Mouse (Mus musculus) stomach, embryonic 16.5 days (tissue): ENCODE data around the gene H2afb2. TPM values are rescaled to one million over a fixed set of nuclear protein-coding genes. Genes with fewer than 3 reads are reported as not detected.

Source experiments
- ATAC-seq: fragments of 200-750 bp; cut with Nextera tagmentation; 2 replicates; pipeline ENCODE4 v1.8.0; 2017; ENCODE audit warnings: moderate number of reproducible peaks, moderate TSS enrichment; ENCODE audit not compliant: insufficient read depth, low FRiP score
- H3K27ac ChIP-seq: fragments of 300-500 bp; sonication (generic); 2 replicates; pipeline ENCODE4 v1.5.1; 2014; ENCODE audit warnings: low read length
- H3K27me3 ChIP-seq: fragments of 300-500 bp; sonication (generic); 2 replicates; pipeline ENCODE4 v1.6.1; 2014; ENCODE audit warnings: low read length, control low read depth, mixed read lengths; ENCODE audit not compliant: control insufficient read depth, insufficient read depth
- H3K36me3 ChIP-seq: fragments of 300-500 bp; sonication (generic); 2 replicates; pipeline ENCODE4 v1.6.1; 2014; ENCODE audit warnings: low read length; ENCODE audit not compliant: control insufficient read depth, insufficient read depth
- H3K4me1 ChIP-seq: fragments of 300-500 bp; sonication (generic); 2 replicates; pipeline ENCODE4 v1.6.1; 2014; ENCODE audit warnings: low read length, control low read depth, mixed read lengths; ENCODE audit not compliant: control insufficient read depth, insufficient read depth
- H3K4me2 ChIP-seq: fragments of 300-500 bp; sonication (generic); 2 replicates; pipeline ENCODE4 v1.6.1; 2014; ENCODE audit warnings: low read depth, low read length, mixed read lengths
- H3K4me3 ChIP-seq: fragments of 300-500 bp; sonication (generic); replicated peaks from 2 replicates; pipeline ENCODE4 v1.5.1; 2014; ENCODE audit warnings: mild to moderate bottlenecking, low read length
- H3K9ac ChIP-seq: fragments of 300-500 bp; sonication (generic); 2 replicates; pipeline ENCODE4 v1.6.1; 2014; ENCODE audit warnings: low read length
- H3K9me3 ChIP-seq: fragments of 300-500 bp; sonication (generic); replicated peaks from 2 replicates; pipeline ENCODE4 v1.6.1; 2016; ENCODE audit warnings: low read length, control low read depth; ENCODE audit not compliant: control insufficient read depth
- WGBS: fragments of 180-500 bp; shearing (Covaris S2); extraction: QIAGEN DNeasy Blood & Tissue Kit; methylation state at CpG from one replicate; pipeline ENCODE4 v1.1.7; 2014; 5-methylcytosine and 5-hydroxymethylcytosine counted together
- polyA plus RNA-seq: library from polyadenylated mRNA; unstranded; fragments of >200 nt; fragmentation: Nextera tagmentation; extraction: Ambion mirVana; gene quantifications from 2 replicates; pipeline ENCODE4 v1.2.1, GENCODE M21; 2015

H2afb2 gene
- polyA plus RNA-seq, result not detected in 2 replicates

GRCm38 (mm10) chrX:116680878-116681277 is at the start of gene H2afb2:
Gene H2afb2, plus strand, starts transcription at chrX:116681178.
- Histone ChIP-seq H3K36me3 (no peaks in the 10 kb centered on the region), H3K4me2 (no peak within 1 kb of the TSS), H3K9ac (no peak within 1 kb of the TSS), H3K4me3 (no peak within 1 kb of the TSS), H3K9me3 (no peaks in the 10 kb centered on the region), H3K27ac (no peak within 1 kb of the TSS), H3K27me3 (no peaks in the 10 kb centered on the region), H3K4me1 (no peaks in the 10 kb centered on the region)
- ATAC-seq, result no peak
- 86% methylated on average over 6 of the region's 6 CpGs for WGBS

Other genes starting within 250 kb of the H2afb2 start
- not detected in 2 replicates for gene Cpxcr1, start 232.2 kb upstream of the H2afb2 start, polyA plus RNA-seq